Mouse (Mus musculus) layer of hippocampus, postnatal 25 days (tissue): ENCODE data around the gene Gja5. TPM values are rescaled to one million over a fixed set of nuclear protein-coding genes. Genes with fewer than 3 reads are reported as not detected.

Experiments used
- DNase-seq, 2 experiments: peaks; one replicate each; pipeline ENCODE4 v3.0.0; 2022; ENCODE audit warnings: mixed read lengths in 2 of 2, low spot score in 1 of 2; ENCODE audit errors: extremely low spot score in 1 of 2
- total RNA-seq, 2 experiments: library from RNA; stranded (reverse); gene quantifications; 2 replicates each; pipeline ENCODE4 v1.2.3; 2021

Gja5 gene
- total RNA-seq, 2 experiments from 2014 or later, result 0.70 to 1.2 TPM

DNA sequence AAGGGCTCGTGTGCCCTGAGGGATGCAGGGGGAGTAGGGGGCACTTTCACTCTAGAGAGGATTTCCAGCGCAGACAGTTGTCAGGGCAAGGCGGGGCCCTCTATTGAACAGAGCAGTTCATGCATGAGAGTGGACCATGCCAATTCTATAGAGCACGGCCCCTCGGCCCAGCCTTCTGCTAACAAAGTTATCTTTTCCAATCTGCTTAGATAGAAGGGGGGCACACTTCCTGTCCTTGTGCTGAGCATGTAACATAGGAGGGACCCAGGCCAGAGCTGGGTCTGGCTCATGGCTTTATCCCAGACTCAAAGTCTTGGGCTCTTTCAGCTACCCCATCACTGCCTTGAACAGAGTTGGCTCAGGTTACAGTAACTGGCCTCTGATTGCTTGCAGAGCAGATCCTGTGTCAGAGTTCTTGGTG, 26.8 kb downstream of the Gja5 start:
- no peak for DNase-seq

DNA sequence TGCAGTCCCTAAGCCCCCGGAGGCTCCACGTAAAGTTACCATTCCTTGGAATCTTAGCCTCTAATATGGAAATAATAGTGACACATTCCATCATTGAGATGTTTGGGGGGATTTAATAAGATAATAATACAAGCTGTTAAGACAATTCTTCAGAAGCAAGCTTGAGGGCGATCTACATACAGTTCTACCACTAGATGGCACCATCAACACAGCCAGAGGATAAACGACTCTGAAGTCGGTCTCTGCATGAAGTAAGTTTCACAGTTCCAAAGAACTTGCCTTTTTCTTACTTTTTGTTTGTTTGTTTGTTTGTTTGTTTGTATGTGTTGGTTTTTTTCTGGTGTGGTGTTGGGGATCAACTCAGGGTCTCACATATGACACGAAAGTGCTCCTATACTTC, 31.7 kb downstream of the Gja5 start:
- DNase-seq, result no peak

DNA sequence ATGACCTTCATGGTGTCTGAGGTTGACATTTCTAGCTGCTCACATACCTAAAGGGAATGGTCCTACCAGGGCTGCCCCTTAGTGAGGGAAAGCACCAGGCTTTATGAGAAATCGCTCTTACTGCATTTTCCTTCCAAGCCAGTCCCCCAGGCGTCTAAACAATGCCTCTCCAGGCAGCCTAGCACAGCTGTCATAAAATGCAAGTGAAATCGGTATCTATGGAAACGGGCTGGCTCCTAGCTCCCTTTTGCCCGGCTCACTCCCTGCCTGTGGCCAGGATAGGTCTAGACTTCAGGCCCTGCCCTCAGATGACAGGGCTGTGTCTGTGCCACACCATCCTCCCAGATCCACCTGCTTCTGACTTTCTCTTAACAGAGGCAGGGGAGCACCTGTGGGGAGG, 33.1 kb downstream of the Gja5 start:
- peak in 1 of 2 experiments; percentile 22 for DNase-seq

DNA sequence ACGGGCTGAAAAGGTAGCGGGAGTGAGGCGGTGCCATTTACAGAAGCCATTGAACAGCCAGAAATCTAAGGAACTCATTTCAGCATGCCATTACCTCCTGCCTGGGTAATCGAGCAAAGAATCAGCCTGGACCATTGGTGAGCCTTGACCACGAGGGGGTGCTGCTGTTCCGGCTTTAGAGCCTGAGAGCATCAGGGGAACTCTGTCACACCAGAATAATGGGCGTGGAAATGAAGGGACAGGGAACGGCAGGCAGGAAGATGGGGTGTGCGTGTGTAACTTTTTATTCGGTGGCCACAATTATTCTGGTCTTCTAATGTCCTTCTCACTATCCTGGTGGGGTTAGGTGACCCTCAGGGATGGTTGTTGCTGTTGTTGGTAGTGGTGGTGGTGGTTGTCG, 34.2 kb downstream of the Gja5 start:
- DNase-seq, result peak; percentile 90 to 98

DNA sequence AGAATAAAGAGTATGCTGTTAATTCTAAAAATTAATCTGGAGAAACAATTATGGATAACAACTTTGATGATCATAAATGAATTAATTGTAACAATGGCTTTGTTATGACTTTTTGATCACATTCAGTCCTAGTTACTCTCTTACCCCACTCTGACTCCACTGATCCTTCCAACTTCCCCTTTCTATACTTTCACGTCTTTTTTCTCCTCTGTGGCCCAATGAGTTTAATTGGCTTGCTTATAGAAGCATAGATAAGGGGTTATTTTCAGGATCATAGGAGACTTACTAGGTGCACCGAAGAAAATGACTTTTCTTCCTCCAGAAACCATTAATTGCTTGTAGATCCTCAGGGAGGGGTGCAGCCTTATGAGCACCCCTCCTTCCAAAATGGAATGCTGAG, 38.2 kb downstream of the Gja5 start:
- DNase-seq, result no peak

- DNase-seq, result no peak
These were observed 49.2 kb downstream of the Gja5 start for GRCm38 (mm10) chr3:96953489-96954233.

DNA sequence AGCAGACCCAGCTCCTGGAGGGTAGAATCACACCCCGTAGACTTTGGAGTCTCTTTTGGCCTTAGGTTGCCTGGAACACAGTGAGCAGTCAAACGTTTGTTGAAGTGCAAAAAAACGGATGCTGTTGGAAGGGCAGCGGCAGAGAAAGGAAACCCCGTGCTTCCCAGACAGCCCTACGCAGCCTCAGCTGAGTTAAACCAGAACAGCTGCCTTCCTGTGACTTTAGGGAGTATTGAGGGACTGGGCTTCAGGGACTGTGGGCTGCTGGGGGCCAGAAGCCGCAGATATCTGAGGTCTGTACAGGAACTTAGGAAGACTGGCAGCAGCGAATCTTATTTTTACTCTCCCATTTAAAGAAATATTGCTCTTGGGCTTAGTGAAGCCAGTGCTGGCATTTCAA, 56.1 kb downstream of the Gja5 start:
- DNase-seq, result no peak

DNA sequence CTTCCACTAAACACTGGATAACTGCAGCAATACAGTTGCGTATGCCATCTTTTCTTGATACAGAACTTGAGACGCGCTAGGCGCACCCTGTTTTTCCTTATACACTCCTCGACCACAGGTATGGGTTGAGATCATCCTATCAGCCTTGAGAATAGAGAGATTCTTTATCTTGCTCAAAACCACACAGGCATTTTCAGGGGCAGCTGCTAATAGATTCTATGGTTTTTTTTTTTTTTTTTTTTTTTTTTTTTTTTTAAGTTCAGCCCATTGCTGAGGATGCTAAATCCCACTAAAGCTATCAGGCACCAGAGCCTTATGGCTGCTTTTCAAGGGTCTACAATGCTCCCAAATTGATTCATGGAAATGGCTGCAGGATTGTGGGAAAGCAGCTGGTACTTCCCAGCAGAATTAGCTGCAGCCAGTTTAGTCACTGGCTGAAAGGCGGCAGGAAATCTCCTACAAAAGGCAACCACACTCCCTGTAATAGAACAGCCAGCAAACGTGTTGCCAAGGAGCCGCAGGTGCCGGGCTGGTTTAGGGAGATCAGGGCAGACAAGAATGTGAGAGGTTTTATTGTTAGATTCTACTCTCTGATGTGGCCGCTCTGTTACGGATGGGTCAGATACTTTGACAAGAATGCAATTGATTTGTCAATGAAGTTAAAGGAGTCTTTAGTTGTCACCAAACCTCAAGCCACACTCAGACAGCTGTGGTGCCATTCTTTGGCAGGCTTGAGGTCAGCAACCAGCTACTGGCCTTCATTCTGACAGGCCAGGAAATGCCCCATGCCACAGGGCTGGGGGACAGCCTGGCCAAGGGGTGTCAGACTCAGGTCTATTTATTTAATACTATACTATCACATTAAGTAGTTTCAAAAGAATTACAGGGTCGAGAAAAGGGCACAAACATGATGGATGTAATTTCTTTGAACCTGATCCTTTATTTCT, 58.9 kb downstream of the Gja5 start:
- no peak for DNase-seq

DNA sequence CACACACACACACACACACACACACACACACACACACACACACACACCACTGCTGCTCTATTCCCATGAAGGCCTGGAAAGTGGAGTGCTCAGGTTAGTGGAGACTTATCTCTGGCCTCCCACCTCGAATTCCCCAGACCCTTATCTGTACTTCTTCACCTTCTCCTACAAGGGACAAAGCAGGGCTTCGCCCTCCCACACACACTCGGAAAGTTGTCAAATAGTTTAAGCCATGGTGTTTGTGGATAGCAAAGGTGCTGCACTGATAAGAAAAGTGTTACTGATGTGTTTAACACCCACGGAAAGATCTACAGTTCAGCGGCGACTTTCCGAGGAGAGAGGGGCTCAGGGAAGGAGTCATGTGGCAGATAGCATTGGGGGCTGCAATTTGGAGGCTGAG, 66.5 kb downstream of the Gja5 start:
- DNase-seq, result no peak

DNA sequence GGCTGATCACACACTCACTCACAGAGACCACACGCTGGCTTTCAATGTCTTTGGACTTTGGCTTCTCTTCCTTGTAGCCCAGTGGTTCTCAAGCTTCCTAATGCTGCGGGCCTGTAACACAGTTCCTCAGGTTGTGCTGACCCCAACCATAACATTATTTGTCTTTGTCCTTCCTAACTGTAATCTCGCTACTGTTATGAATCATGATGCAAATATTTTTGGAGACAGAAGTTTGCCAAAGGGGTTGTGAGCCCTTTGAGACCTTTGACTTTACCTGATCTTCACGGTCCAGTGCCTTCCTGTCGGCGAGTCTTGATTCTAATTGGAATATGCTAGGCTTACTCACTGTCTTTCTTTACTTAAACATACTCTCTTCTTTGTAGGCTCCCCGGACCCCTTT, 70.0 kb downstream of the Gja5 start:
- no peak for DNase-seq

DNA sequence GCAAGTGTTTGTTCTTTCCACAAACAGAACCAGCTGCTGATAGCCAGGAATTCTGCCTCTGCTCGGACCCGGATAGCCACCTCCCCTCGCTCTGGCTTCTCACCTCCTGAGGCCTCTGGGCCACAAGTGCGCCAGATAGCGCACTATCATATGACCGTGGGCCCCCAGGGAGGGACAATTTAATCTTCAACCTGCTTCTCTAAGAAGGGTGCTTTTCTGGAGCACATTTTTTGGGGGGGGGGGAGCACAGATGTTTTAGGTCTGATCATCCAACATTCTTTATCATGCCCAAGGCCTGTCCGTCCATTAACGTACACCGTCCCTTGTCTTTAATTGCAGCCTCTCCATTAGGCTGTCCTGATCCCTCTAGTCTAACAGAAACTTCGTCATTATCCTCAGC, 71.1 kb downstream of the Gja5 start:
- DNase-seq, result no peak

GRCm38 (mm10) chr3:96977507-96977906, 73.0 kb downstream of the Gja5 start:
- no peak for DNase-seq

- no peak for DNase-seq
These were observed 74.0 kb downstream of the Gja5 start for GRCm38 (mm10) chr3:96978469-96978868.

- DNase-seq, result no peak
These were observed 74.5 kb downstream of the Gja5 start for GRCm38 (mm10) chr3:96979020-96979419.

DNA sequence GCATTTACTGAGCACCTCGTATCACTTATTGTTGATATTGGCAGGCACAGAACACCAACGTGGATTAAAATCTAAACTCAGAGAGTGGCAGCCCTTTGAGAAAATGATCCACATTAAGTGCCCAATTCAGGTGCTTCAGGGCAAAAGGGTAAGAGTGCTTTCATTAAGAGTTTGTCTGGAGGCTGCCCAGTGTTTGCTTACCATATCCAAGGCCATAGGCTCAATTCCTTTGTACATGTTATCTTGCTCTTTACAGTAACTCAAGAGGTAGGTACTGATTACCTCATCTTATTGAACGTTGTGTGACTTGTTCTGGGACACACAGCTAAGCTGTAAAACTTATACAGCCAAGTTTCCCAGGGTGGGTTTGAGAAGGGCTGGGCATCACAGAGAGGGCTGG, 77.3 kb downstream of the Gja5 start:
- no peak for DNase-seq

DNA sequence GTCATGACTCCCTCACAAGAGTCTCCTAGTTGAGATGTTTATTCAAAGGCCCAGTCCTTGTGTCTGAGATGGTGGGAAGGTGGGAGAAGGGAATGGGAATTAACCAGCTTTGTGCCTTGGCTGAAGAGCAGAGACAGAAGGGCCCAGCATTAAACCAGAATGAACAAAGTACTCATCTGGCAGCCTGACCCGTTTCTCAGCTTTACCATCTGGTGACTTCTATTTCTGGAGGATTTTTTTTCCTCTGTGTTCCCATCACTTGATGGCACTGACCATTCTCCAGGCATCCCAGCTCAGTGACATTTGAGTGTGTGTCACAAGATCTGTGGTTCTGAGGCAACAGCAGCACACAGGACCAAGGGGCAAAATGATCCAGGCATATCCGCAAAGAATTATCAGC, 78.2 kb downstream of the Gja5 start:
- DNase-seq, result no peak

DNA sequence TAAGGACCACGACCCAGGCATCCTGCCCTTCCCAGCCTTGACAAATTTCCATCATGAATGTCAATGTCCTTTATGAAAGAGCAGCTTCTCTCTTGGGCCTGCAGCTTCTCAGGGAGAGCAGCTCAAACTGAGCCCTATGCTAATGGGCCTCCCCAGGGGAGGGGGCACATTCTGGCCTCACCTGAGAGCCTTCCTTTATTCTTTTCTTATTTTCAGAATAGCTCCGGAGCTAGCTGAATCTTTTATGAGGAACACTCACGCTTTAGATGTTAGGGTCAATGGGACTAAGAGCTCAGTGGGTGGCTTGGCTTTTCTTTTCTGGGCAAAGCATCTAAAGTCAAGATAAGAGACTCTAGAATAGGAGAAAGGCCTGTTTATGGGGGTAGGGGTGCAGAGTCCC, 88.0 kb downstream of the Gja5 start:
- no peak for DNase-seq

DNA sequence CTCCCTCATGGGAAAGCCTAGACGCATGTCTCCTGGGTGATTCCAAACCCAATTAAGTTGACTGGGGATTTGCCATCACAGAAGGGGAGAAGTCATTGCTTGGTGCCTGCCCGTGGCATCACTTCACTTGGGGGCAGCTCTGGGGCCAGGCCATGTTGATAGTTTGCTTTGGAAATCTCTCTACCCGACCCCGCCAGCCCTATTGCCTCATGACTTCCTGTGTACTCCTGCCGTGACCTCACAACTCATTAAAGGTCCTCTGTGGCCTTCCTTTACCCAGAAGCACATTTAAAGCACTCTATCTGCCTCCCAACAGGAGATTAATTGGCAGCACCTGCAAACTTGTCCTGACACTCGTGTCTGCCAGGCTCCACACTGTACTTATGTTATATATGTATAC, 93.3 kb downstream of the Gja5 start:
- DNase-seq, result no peak

DNA sequence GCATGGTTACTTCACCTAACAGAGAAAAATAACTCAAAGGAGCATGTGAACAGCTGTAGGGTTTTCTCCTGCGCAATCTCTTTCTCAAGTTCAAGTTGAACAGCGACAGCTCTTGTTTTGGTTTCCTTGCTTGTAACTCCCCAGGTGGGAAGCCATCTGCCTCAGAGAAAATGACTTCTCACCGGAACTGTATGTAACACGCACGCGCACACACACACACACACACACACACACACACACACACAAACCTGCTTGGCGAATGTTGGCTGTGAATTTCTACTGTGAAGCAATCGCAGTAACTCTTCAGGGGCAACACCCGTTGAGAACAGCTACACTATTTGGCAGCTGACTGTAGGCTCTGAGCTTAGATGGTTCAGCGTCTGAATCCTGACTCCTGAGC, 98.6 kb downstream of the Gja5 start:
- peak in 1 of 2 experiments; percentile 5 for DNase-seq

- no peak for DNase-seq
These were observed 100.0 kb downstream of the Gja5 start for GRCm38 (mm10) chr3:97004509-97004908.

DNA sequence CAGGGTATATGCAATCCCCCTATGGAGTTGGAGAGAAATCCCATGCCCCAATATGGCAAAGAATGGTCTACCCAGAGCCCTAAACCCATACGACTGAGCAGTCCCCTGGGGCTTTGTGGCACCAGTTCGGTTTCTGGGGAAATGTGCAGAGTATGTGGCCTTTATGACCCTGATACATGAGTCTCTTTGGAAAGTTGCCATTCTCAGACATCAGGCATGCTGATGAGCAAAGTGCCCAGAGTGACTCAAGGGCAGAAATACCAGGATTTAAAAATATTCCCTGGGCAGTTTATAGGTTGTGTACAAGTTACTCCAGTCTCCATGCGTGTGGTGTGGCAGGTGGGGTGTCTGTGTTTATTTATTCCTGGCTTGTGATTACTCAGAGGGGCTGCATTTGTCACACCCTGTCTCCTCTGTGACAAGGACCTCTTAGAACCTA, 102.5 kb downstream of the Gja5 start:
- DNase-seq, result no peak

DNA sequence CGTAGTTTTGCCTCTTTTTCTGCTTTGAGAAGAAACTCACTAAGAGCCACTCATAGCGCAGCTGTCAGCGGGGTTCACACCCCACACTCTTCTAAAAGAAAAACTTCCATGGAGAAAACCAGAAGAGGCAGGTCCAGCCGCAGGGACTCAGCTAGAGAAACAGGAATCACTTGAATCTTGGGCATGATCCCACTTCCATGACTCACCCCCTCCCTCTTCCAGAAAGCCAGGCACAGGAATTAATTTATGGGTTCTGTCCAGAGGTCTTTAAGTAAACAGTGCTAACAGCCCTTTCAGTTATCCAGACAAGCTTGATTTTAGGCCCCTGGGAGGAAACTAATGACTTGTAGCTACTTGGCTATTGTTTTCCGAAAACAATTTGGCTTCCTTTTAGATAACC, 120.7 kb downstream of the Gja5 start:
- DNase-seq, result no peak
